Mouse (Mus musculus): ENCODE measurements around the gene Siah3. TPM values are rescaled to one million over a fixed set of nuclear protein-coding genes. Genes with fewer than 3 reads are reported as not detected.

Siah3 gene
- total and polyA plus RNA-seq, 3 experiments = 0.04 to 0.29 TPM; not detected in 1

DNA sequence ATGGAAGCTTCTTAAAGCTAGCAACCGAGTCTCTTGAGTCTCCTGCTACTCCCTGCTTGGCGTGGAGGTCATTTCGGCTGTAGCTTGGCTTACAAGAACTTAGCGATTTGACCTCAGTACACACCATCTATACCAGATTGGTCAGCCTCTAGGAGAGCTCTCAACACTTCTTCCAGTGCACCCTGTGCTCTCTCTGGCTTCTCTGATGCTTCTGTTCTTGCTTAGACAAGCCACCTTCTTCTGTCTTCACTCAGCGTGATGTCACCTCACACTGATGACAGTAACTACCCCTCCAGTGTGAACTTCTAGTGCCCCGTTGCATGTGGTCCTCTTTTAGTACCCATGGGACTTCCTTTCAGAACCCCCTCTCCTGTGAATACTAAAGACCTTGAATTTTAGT, 63.1 kb downstream of the Siah3 start:
- Histone ChIP-seq H3K4me1 (ENCODE audit: control insufficient read depth in 1 of 2, insufficient read depth in 2 of 2, low read length in 2 of 2) (peaks cover 6 to 12% of the 10 kb centered on the region in 2 experiments), H3K36me3 (ENCODE audit: control insufficient read depth in 1 of 2, insufficient read depth in 2 of 2, low read length in 2 of 2) (peaks cover 0 to 7% of the 10 kb centered on the region in 2 experiments; a peak in 2 of 4 replicates), H3K4me3 (ENCODE audit: control insufficient read depth in 1 of 2, insufficient read depth in 1 of 2, low read depth in 2 of 2, low read length in 2 of 2) (peak overlapping the region; percentile 60 to 61), H3K79me2 (ENCODE audit: control insufficient read depth, insufficient read depth, low read length, poor library complexity) (no peaks in the 10 kb centered on the region; the same call in 1 of the 2 replicates), H3K9ac (ENCODE audit: control insufficient read depth, low read depth, low read length, poor library complexity, severe bottlenecking) (peak overlapping the region; percentile 62), H3K27ac (ENCODE audit: control insufficient read depth, low read depth, low read length) (peak overlapping the region; percentile 42), H3K27me3 (ENCODE audit: control insufficient read depth in 1 of 2, insufficient read depth in 2 of 2, low read length in 2 of 2) (no peaks in the 10 kb centered on the region), H3K9me3 (replicated peaks; ENCODE audit: insufficient read depth, low read length) (no peaks in the 10 kb centered on the region)
- DNase-seq (ENCODE audit: low read depth, low spot score) = peak; percentile 72
- TF ChIP-seq MYC (IDR thresholded peaks at IDR 0.05; ENCODE audit: low read depth, low read length) (no peak), MXI1 (IDR thresholded peaks at IDR 0.05; ENCODE audit: low read depth, low read length) (peak; percentile 38; the same call in 1 of the 2 replicates), NELFE (IDR thresholded peaks at IDR 0.05; ENCODE audit: low read depth, low read length) (0 out of 2 replicates have a peak, but pooled peaks have one; percentile 5)

DNA sequence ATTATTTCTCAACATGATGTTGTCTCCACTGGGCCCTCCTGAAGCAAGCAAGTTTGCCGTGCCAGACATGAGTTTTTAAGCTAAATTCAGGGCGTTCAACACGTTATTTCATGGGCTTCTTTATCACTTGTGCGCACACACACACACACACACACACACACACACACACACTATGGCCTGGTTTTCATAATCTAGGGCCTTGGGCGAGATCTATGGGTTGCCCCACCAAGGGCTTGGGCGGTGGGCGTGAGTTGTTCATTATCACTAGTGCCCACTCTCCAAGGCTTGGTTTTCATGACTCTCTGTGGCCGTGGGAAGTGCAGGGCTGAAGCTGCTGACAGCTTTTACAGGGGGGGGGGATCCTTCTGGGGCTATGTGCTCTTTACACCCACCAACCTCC, 63.9 kb downstream of the Siah3 start:
- Histone ChIP-seq H3K4me1 (ENCODE audit: control insufficient read depth in 1 of 2, insufficient read depth in 2 of 2, low read length in 2 of 2) (peaks cover 8 to 15% of the 10 kb centered on the region in 2 experiments), H3K9me3 (replicated peaks; ENCODE audit: insufficient read depth, low read length) (no peaks in the 10 kb centered on the region), H3K4me3 (ENCODE audit: control insufficient read depth in 1 of 2, insufficient read depth in 1 of 2, low read depth in 2 of 2, low read length in 2 of 2) (peak overlapping the region; percentile 58 to 60), H3K79me2 (ENCODE audit: control insufficient read depth, insufficient read depth, low read length, poor library complexity) (no peaks in the 10 kb centered on the region; the same call in 1 of the 2 replicates), H3K27me3 (ENCODE audit: control insufficient read depth in 1 of 2, insufficient read depth in 2 of 2, low read length in 2 of 2) (no peaks in the 10 kb centered on the region), H3K9ac (ENCODE audit: control insufficient read depth, low read depth, low read length, poor library complexity, severe bottlenecking) (peak overlapping the region; percentile 62), H3K27ac (ENCODE audit: control insufficient read depth, low read depth, low read length) (peak overlapping the region; percentile 42), H3K36me3 (ENCODE audit: control insufficient read depth in 1 of 2, insufficient read depth in 2 of 2, low read length in 2 of 2) (peaks cover 0 to 11% of the 10 kb centered on the region in 2 experiments; a peak in 2 of 4 replicates)
- DNase-seq (ENCODE audit: low read depth, low spot score) = peak; percentile 61
- TF ChIP-seq EP300 (IDR thresholded peaks at IDR 0.05; ENCODE audit: low read depth in 1 of 2, low read length in 2 of 2) (peak in 1 of 2 experiments; percentile 50; a peak in 1 of 4 replicates), TCF12 (IDR thresholded peaks at IDR 0.05; ENCODE audit: low read depth, low read length) (peak; percentile 43; the same call in 1 of the 2 replicates), TAL1 (IDR thresholded peaks at IDR 0.05; ENCODE audit: low read length) (peak; percentile 19; the same call in 1 of the 2 replicates), USF1 (IDR thresholded peaks at IDR 0.05; ENCODE audit: low read depth, low read length) (no peak), ZC3H11A (IDR thresholded peaks at IDR 0.05; ENCODE audit: low read depth, low read length) (no peak)

DNA sequence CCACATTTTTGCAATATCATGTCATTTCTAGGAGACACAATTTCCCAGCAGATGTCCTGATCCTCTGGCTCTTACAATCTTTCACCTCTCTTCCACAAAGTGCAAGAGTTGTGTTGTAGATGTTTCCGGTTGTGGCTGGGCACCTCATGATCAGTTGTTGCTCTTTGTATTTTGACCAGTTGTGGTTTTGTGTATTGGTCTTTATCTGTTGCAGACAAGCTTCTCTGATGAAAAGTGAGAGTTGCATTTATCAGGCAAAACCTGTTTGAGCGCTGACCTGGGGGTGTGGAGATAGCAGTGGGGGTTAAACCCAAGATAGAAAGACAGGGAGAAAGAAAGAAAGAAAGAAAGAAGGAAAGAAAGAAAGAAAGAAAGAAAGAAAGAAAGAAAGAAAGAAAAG, 68.9 kb downstream of the Siah3 start:
- DNase-seq (ENCODE audit: low read depth, low spot score) = peak; percentile 80
- TF ChIP-seq CHD1 (IDR thresholded peaks at IDR 0.05; ENCODE audit: low read depth, low read length) = 0 out of 2 replicates have a peak, but pooled peaks have one; percentile 43
- TF ChIP-seq MAX (IDR thresholded peaks at IDR 0.05; ENCODE audit: low read length) = no peak
- no peak for TF ChIP-seq CTCF (IDR thresholded peaks at IDR 0.05 in 2 of 3, conservative IDR thresholded peaks at IDR 0.05 in 1 of 3; ENCODE audit: control insufficient read depth in 1 of 3, insufficient read depth in 1 of 3, low read depth in 2 of 3, low read length in 3 of 3, poor library complexity in 1 of 3, severe bottlenecking in 1 of 3)
- TF ChIP-seq MAFK (IDR thresholded peaks at IDR 0.05; ENCODE audit: borderline replicate concordance, low read depth, low read length) = peak; percentile 47; the same call in 1 of the 2 replicates
- TF ChIP-seq MYC (IDR thresholded peaks at IDR 0.05; ENCODE audit: low read depth, low read length) = 0 out of 2 replicates have a peak, but pooled peaks have one; percentile 14
- TF ChIP-seq POLR2AphosphoS2 (IDR thresholded peaks at IDR 0.05; ENCODE audit: low read length) = no peak
- peak; percentile 13; the same call in 1 of the 2 replicates for TF ChIP-seq ELF1 (IDR thresholded peaks at IDR 0.05; ENCODE audit: low read depth, low read length)
- no peak for TF ChIP-seq UBTF (IDR thresholded peaks at IDR 0.05; ENCODE audit: borderline replicate concordance, insufficient read depth, low read depth, low read length)
- TF ChIP-seq GATA1 (IDR thresholded peaks at IDR 0.05; ENCODE audit: low read depth, low read length) = peak; percentile 96
- peak; percentile 85 for TF ChIP-seq MYB (IDR thresholded peaks at IDR 0.05; ENCODE audit: low read depth, low read length)
- no peak for TF ChIP-seq POLR2A (IDR thresholded peaks at IDR 0.05; ENCODE audit: control insufficient read depth in 1 of 2, insufficient read depth in 1 of 2, low read depth in 1 of 2, low read length in 2 of 2, poor library complexity in 1 of 2)
- TF ChIP-seq CHD2 (IDR thresholded peaks at IDR 0.05; ENCODE audit: low read length) = peak; percentile 32; the same call in 1 of the 2 replicates
- TF ChIP-seq TAL1 (IDR thresholded peaks at IDR 0.05; ENCODE audit: low read length) = peak; percentile 84
- no peak for TF ChIP-seq RAD21 (IDR thresholded peaks at IDR 0.05; ENCODE audit: low read depth, low read length)
- peak; percentile 99 for TF ChIP-seq TCF12 (IDR thresholded peaks at IDR 0.05; ENCODE audit: low read depth, low read length)
- TF ChIP-seq ETS1 (IDR thresholded peaks at IDR 0.05; ENCODE audit: low read depth, low read length) = peak; percentile 94
- TF ChIP-seq ZNF384 (IDR thresholded peaks at IDR 0.05; ENCODE audit: low read depth, low read length) = no peak
- no peak for TF ChIP-seq MAZ (IDR thresholded peaks at IDR 0.05; ENCODE audit: low read depth, low read length)
- TF ChIP-seq POLR2AphosphoS5 (IDR thresholded peaks at IDR 0.05; ENCODE audit: borderline replicate concordance, low read depth, low read length) = no peak
- TF ChIP-seq E2F4 (IDR thresholded peaks at IDR 0.05; ENCODE audit: borderline replicate concordance, low read depth, low read length) = no peak

More for the DNA sequence above, 68.9 kb downstream of the Siah3 start:
- peaks cover 0 to 10% of the 10 kb centered on the region in 2 experiments; a peak in 2 of 4 replicates for H3K36me3 ChIP-seq (ENCODE audit: control insufficient read depth in 1 of 2, insufficient read depth in 2 of 2, low read length in 2 of 2)
- no peak overlapping the region for H3K9ac ChIP-seq (ENCODE audit: control insufficient read depth, low read depth, low read length, poor library complexity, severe bottlenecking)
- peak overlapping the region; percentile 82 for H3K27ac ChIP-seq (ENCODE audit: control insufficient read depth, low read depth, low read length)
- H3K4me1 ChIP-seq (ENCODE audit: control insufficient read depth in 1 of 2, insufficient read depth in 2 of 2, low read length in 2 of 2) = peaks cover 8 to 21% of the 10 kb centered on the region in 2 experiments
- no peaks in the 10 kb centered on the region for H3K27me3 ChIP-seq (ENCODE audit: control insufficient read depth in 1 of 2, insufficient read depth in 2 of 2, low read length in 2 of 2)
- H3K9me3 ChIP-seq (replicated peaks; ENCODE audit: insufficient read depth, low read length) = no peaks in the 10 kb centered on the region
- no peaks in the 10 kb centered on the region; the same call in 1 of the 2 replicates for H3K79me2 ChIP-seq (ENCODE audit: control insufficient read depth, insufficient read depth, low read length, poor library complexity)
- H3K4me3 ChIP-seq (ENCODE audit: control insufficient read depth in 1 of 2, insufficient read depth in 1 of 2, low read depth in 2 of 2, low read length in 2 of 2) = peak overlapping the region in 1 of 2 experiments; percentile 70; a peak in 3 of 4 replicates

All from MEL (cell line).